Mouse (Mus musculus): ENCODE measurements at regions not wholly inside any gene's neighbourhood (a gene's known extent, or its start where the extent isn't known, plus 50 kb on each side); places are given as distances from the start of the nearest gene placed in this dataset.

- H3K27ac ChIP-seq, result no peak overlapping the region
- WGBS, result 74% methylated on average over 10 of the region's 10 CpGs
- H3K4me1 ChIP-seq, result no peaks in the 10 kb centered on the region
- H3K9me3 ChIP-seq, result no peaks in the 10 kb centered on the region
- H3K36me3 ChIP-seq (replicated peaks), result no peaks in the 10 kb centered on the region
- no peak for DNase-seq (ENCODE audit: extremely low spot score, low spot score)
- H3K4me3 ChIP-seq, result no peak overlapping the region
- no peaks in the 10 kb centered on the region for H3K27me3 ChIP-seq (ENCODE audit: poor library complexity, severe bottlenecking)
These were observed 325.4 kb upstream of the Prox1 start for GRCm38 (mm10) chr1:190495741-190496520.

DNA sequence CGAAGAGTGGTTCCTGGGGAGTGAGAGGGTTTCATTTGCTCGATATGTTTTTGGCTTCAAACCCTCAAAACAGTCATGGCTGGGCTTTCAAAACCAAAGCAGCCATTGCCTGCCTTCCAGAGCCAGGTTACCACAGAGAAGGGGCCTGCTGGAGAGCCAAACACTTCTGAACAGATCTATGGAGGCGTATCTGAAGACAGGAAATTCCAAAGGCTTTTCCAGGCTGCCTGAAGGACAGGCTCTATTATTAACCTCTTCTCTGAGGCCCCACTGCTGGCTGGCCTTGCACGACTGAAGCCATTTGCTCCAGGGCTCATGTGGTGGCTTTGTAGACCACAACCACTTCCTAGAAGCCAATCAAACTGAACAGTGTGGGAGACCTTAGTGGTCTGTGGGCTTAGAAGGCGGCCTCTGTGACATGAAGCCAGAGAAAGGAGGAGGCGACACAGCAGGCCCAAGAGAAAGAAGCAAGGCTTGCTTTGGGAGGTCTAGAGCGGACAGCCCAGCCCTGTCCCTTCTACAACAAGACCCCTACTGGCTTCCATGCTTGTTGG is 316.1 kb upstream of the Prox1 start:
- Histone ChIP-seq H3K27ac (no peak overlapping the region), H3K4me3 (no peak overlapping the region), H3K36me3 (replicated peaks) (no peaks in the 10 kb centered on the region), H3K27me3 (ENCODE audit: poor library complexity, severe bottlenecking) (no peaks in the 10 kb centered on the region), H3K4me1 (no peaks in the 10 kb centered on the region), H3K9me3 (no peaks in the 10 kb centered on the region)
- 76% methylated on average over 7 of the region's 7 CpGs for WGBS
- DNase-seq (ENCODE audit: extremely low spot score, low spot score), result no peak

DNA sequence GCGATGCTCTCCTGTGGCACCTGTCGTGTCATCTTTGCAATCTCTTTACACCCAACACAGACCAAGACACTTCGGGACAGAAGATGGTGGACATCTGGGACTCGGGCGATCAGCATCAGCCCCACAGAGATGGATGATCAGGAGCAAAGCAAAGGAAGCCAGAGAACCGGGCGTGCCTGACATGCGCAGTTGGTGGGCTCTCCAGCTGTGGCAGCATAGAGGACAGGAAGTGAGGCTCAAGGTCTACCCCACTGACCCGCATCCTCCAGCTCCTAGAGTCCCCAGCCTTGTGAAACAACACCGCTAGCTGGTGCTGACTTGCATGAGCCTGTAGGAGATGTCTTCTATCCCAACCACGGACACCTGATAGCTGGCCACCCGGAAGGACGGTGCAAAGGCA is 312.9 kb upstream of the Prox1 start:
- peaks cover 10% of the 10 kb centered on the region; the same call in 1 of the 2 replicates for H3K9me3 ChIP-seq
- H3K27me3 ChIP-seq (ENCODE audit: poor library complexity, severe bottlenecking), result no peaks in the 10 kb centered on the region
- no peaks in the 10 kb centered on the region for H3K36me3 ChIP-seq (replicated peaks)
- 89% methylated on average over 13 of the region's 13 CpGs for WGBS
- no peak overlapping the region for H3K4me3 ChIP-seq
- no peak overlapping the region for H3K27ac ChIP-seq
- no peak for DNase-seq (ENCODE audit: extremely low spot score, low spot score)
- H3K4me1 ChIP-seq, result no peaks in the 10 kb centered on the region

DNA sequence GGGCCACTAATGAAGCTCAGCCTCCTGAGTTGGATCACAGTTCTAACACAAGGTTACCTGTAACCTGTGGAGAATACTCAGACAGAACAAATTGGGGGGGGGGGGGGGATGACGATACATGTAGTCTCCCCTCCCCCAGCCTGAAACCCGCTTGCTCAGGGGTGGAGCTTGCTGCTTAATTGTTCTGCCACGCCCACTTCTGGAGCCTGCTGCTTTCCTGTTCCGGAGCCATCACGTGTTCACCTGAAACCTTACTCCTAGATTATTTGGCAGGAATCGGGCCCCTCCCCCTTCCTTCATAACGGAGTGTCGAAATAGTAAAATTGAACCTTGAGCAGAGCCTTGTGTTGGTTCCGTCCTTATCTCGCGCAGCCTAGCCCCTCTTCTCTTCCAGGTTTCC is 310.6 kb upstream of the Prox1 start:
- Histone ChIP-seq H3K9me3 (peaks cover 11% of the 10 kb centered on the region; the same call in 1 of the 2 replicates), H3K36me3 (replicated peaks) (no peaks in the 10 kb centered on the region), H3K4me1 (no peaks in the 10 kb centered on the region), H3K4me3 (no peak overlapping the region), H3K27me3 (ENCODE audit: poor library complexity, severe bottlenecking) (no peaks in the 10 kb centered on the region), H3K27ac (no peak overlapping the region)
- 71% methylated on average over 11 of the region's 11 CpGs for WGBS
- DNase-seq (ENCODE audit: extremely low spot score, low spot score), result no peak

- Histone ChIP-seq H3K4me1 (no peaks in the 10 kb centered on the region), H3K36me3 (replicated peaks) (no peaks in the 10 kb centered on the region), H3K27me3 (ENCODE audit: poor library complexity, severe bottlenecking) (no peaks in the 10 kb centered on the region), H3K9me3 (peaks cover 11% of the 10 kb centered on the region; the same call in 1 of the 2 replicates), H3K4me3 (no peak overlapping the region), H3K27ac (no peak overlapping the region)
- 75% methylated on average over 9 of the region's 9 CpGs for WGBS
- DNase-seq (ENCODE audit: extremely low spot score, low spot score), result no peak
These were observed 310.1 kb upstream of the Prox1 start for GRCm38 (mm10) chr1:190480601-190481000.

DNA sequence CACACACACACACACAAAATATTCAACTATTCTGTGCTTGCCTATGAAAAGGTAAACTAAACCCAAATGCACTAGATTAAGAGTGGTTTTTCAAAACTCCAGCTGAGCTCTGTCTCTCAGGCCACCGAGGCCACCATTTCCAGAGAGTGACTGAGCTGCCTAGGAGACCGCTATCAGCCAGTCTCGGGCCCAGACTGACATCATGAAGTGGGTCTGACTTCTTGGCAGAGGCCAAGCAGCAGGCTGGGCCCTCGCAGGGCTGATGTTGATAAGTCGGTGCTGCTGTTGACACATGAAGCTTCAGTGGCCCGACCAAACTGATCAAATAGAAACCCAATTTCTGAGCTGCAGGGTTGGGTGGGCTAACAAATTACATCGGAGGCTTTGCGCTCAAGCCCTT is 302.2 kb upstream of the Prox1 start:
- no peaks in the 10 kb centered on the region for H3K9me3 ChIP-seq
- H3K4me1 ChIP-seq, result no peaks in the 10 kb centered on the region
- no peak for DNase-seq (ENCODE audit: extremely low spot score, low spot score)
- 86% methylated on average over 8 of the region's 8 CpGs for WGBS
- H3K27me3 ChIP-seq (ENCODE audit: poor library complexity, severe bottlenecking), result no peaks in the 10 kb centered on the region
- no peaks in the 10 kb centered on the region for H3K36me3 ChIP-seq (replicated peaks)
- H3K4me3 ChIP-seq, result no peak overlapping the region
- H3K27ac ChIP-seq, result no peak overlapping the region

DNA sequence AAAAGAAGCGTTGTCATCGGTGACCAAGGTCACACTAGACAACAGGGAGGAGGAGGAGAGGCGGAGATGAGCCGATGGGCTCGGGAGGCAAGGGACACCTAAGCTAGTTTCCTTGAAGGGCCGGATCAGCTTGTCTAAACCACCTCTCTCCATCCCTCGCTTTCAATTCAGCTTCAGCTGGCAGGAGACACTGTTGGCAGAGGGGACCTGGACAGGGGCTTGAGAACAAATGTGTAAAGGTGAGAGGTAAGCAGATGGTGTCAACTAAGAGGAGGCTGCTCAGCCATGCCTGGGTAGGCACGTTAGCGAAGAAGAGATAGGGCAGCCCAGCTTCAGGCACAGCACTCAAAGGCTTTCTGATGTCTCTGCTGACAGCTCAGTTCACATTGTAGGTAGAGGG is 299.8 kb upstream of the Prox1 start:
- no peaks in the 10 kb centered on the region for H3K9me3 ChIP-seq
- no peak overlapping the region for H3K4me3 ChIP-seq
- H3K4me1 ChIP-seq, result no peaks in the 10 kb centered on the region
- H3K36me3 ChIP-seq (replicated peaks), result no peaks in the 10 kb centered on the region
- H3K27ac ChIP-seq, result no peak overlapping the region
- DNase-seq (ENCODE audit: extremely low spot score, low spot score), result no peak
- 86% methylated on average over 9 of the region's 9 CpGs for WGBS
- H3K27me3 ChIP-seq (ENCODE audit: poor library complexity, severe bottlenecking), result no peaks in the 10 kb centered on the region

DNA sequence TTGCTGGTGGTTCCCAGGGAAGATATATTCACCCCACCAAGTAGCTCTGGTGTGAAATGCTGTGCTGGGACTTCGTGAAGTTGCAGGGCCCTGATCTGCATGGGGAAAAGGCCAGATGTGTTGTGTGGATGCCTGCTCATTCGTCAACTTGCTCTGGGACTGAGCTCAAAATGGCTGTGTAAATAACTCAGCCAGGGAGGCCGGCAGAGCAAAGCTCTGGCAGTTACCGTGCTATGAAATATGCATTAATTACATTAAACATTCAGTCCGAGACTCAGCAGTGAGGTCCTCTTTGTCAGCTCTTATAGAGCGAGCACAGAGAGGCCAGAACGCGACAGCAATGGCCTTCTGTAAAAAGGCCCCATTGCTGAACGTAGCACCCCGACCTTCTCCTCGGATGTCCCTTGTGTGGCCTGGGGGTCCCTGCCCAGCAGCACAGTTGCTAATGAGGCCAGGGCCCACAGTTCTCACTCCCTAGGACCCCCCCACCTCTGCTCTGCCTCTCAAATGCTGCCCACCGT is 287.1 kb upstream of the Prox1 start:
- 87% methylated on average over 12 of the region's 12 CpGs for WGBS

GRCm38 (mm10) chr1:190453549-190453948 is 283.0 kb upstream of the Prox1 start:
- Histone ChIP-seq H3K9me3 (no peaks in the 10 kb centered on the region), H3K4me3 (no peak overlapping the region), H3K4me1 (peaks cover 18% of the 10 kb centered on the region), H3K27me3 (ENCODE audit: poor library complexity, severe bottlenecking) (peaks cover 13% of the 10 kb centered on the region), H3K27ac (0 out of 2 replicates have a peak overlapping the region, but pooled peaks have one; percentile 31), H3K36me3 (replicated peaks) (no peaks in the 10 kb centered on the region)
- DNase-seq (ENCODE audit: extremely low spot score, low spot score), result no peak
- 91% methylated on average over 10 of the region's 10 CpGs for WGBS

More for the DNA sequence above, 287.1 kb upstream of the Prox1 start:
- no peaks in the 10 kb centered on the region for H3K27me3 ChIP-seq (ENCODE audit: poor library complexity, severe bottlenecking)
- H3K9me3 ChIP-seq, result no peaks in the 10 kb centered on the region
- no peaks in the 10 kb centered on the region for H3K36me3 ChIP-seq (replicated peaks)
- no peak overlapping the region for H3K27ac ChIP-seq
- no peak overlapping the region for H3K4me3 ChIP-seq
- H3K4me1 ChIP-seq, result peaks cover 15% of the 10 kb centered on the region
- DNase-seq (ENCODE audit: extremely low spot score, low spot score), result no peak

- no peaks in the 10 kb centered on the region for H3K36me3 ChIP-seq (replicated peaks)
- no peak overlapping the region for H3K4me3 ChIP-seq
- 57% methylated on average over 11 of the region's 11 CpGs for WGBS
- H3K27ac ChIP-seq, result no peak overlapping the region
- no peak for DNase-seq (ENCODE audit: extremely low spot score, low spot score)
- H3K4me1 ChIP-seq, result peaks cover 19% of the 10 kb centered on the region
- no peaks in the 10 kb centered on the region for H3K9me3 ChIP-seq
- H3K27me3 ChIP-seq (ENCODE audit: poor library complexity, severe bottlenecking), result peaks cover 26% of the 10 kb centered on the region
These were observed 281.8 kb upstream of the Prox1 start for GRCm38 (mm10) chr1:190452115-190452842.

- no peak overlapping the region for H3K27ac ChIP-seq
- no peaks in the 10 kb centered on the region for H3K36me3 ChIP-seq (replicated peaks)
- DNase-seq (ENCODE audit: extremely low spot score, low spot score), result no peak
- no peaks in the 10 kb centered on the region for H3K9me3 ChIP-seq
- WGBS, result 25% methylated on average over 8 of the region's 8 CpGs
- peaks cover 34% of the 10 kb centered on the region for H3K27me3 ChIP-seq (ENCODE audit: poor library complexity, severe bottlenecking)
- H3K4me1 ChIP-seq, result peaks cover 33% of the 10 kb centered on the region
- no peak overlapping the region for H3K4me3 ChIP-seq
These were observed 277.7 kb upstream of the Prox1 start for GRCm38 (mm10) chr1:190448263-190448662.

- Histone ChIP-seq H3K27ac (no peak overlapping the region), H3K27me3 (ENCODE audit: poor library complexity, severe bottlenecking) (peaks cover 34% of the 10 kb centered on the region), H3K36me3 (replicated peaks) (no peaks in the 10 kb centered on the region), H3K4me3 (no peak overlapping the region), H3K9me3 (no peaks in the 10 kb centered on the region), H3K4me1 (peaks cover 25% of the 10 kb centered on the region)
- no peak for DNase-seq (ENCODE audit: extremely low spot score, low spot score)
- WGBS, result 80% methylated on average over 7 of the region's 7 CpGs
These were observed 276.7 kb upstream of the Prox1 start for GRCm38 (mm10) chr1:190447253-190447652.

DNA sequence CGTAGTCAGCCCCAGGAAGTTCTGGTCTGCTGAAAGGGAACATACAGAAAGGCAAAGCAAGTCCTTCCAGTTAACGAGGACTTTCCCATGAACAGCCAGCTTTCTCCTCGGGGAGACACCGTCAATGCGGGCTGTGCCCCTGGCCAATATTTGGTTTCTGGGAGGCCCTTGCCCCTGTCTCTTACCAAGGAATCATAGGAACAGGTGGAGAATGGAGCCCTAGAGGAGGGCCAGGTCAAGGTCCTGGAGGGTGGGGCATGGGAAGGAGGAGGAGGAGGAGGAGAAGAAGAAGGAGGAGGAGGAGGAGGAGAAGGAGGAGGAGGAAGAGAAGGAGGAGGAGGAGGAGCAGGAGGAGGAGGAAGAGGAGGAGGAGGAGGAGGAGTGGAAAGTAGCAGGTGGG is 276.2 kb upstream of the Prox1 start:
- H3K27ac ChIP-seq, result no peak overlapping the region
- no peaks in the 10 kb centered on the region for H3K9me3 ChIP-seq
- no peak overlapping the region for H3K4me3 ChIP-seq
- H3K4me1 ChIP-seq, result peaks cover 20% of the 10 kb centered on the region
- DNase-seq (ENCODE audit: extremely low spot score, low spot score), result no peak
- peaks cover 34% of the 10 kb centered on the region for H3K27me3 ChIP-seq (ENCODE audit: poor library complexity, severe bottlenecking)
- WGBS, result 83% methylated on average over 5 of the region's 5 CpGs
- no peaks in the 10 kb centered on the region for H3K36me3 ChIP-seq (replicated peaks)

All from forebrain, embryonic 10.5 days (tissue).